Mouse (Mus musculus) liver, embryonic 15.5 days (tissue): ENCODE data around the gene Fbxo42. TPM values are rescaled to one million over a fixed set of nuclear protein-coding genes. Genes with fewer than 3 reads are reported as not detected.

Experiments used
- ATAC-seq: fragments of 200-750 bp; cut with Nextera tagmentation; 2 replicates; pipeline ENCODE4 v1.8.0; 2017; ENCODE audit warnings: moderate number of reproducible peaks, mild to moderate bottlenecking, moderate library complexity; ENCODE audit not compliant: insufficient read depth
- H3K27ac ChIP-seq: fragments of 300-500 bp; sonication (generic); replicated peaks from 2 replicates; pipeline ENCODE4 v1.5.1; 2015; ENCODE audit warnings: mild to moderate bottlenecking, inconsistent platforms
- H3K27me3 ChIP-seq: fragments of 300-500 bp; sonication (generic); 2 replicates; pipeline ENCODE4 v1.6.1; 2015; ENCODE audit warnings: mild to moderate bottlenecking, inconsistent platforms
- H3K36me3 ChIP-seq: fragments of 300-500 bp; sonication (generic); replicated peaks from 2 replicates; pipeline ENCODE4 v1.6.1; 2015; ENCODE audit warnings: moderate library complexity, mild to moderate bottlenecking, inconsistent platforms
- H3K4me1 ChIP-seq: fragments of 300-500 bp; sonication (generic); replicated peaks from 2 replicates; pipeline ENCODE4 v1.6.1; 2015; ENCODE audit warnings: inconsistent platforms
- H3K4me2 ChIP-seq: fragments of 300-500 bp; sonication (generic); 2 replicates; pipeline ENCODE4 v1.6.1; 2015; ENCODE audit warnings: moderate library complexity, mild to moderate bottlenecking, inconsistent platforms
- H3K4me3 ChIP-seq: fragments of 300-500 bp; sonication (generic); replicated peaks from 2 replicates; pipeline ENCODE4 v1.5.1; 2015; ENCODE audit warnings: mild to moderate bottlenecking, inconsistent platforms
- H3K9ac ChIP-seq: fragments of 300-500 bp; sonication (generic); 2 replicates; pipeline ENCODE4 v1.6.1; 2015; ENCODE audit warnings: moderate library complexity, mild to moderate bottlenecking, inconsistent platforms
- H3K9me3 ChIP-seq: fragments of 300-500 bp; sonication (generic); replicated peaks from 2 replicates; pipeline ENCODE4 v1.6.1; 2016; ENCODE audit warnings: inconsistent platforms
- WGBS: fragments of 180-500 bp; shearing (Covaris S2); methylation state at CpG from one replicate; pipeline ENCODE4 v1.1.7; 2015; ENCODE audit warnings: mixed read lengths; ENCODE audit not compliant: insufficient replicate concordance; 5-methylcytosine and 5-hydroxymethylcytosine counted together
- polyA plus RNA-seq: library from polyadenylated mRNA; unstranded; fragments of >200 nt; fragmentation: Nextera tagmentation; extraction: Ambion mirVana; gene quantifications from 2 replicates; pipeline ENCODE4 v1.2.1, GENCODE M21; 2015

Gene Fbxo42
- polyA plus RNA-seq, 1 experiment from 2014 or later = 17.9 TPM

- Histone ChIP-seq H3K9me3 (no peaks in the 10 kb centered on the region), H3K4me3 (no peak overlapping the region), H3K27me3 (no peaks in the 10 kb centered on the region), H3K36me3 (peaks cover 5% of the 10 kb centered on the region; the same call in 1 of the 2 replicates), H3K9ac (peak overlapping the region; percentile 9; the same call in 1 of the 2 replicates), H3K27ac (peak overlapping the region; percentile 93; the same call in 1 of the 2 replicates), H3K4me2 (no peak overlapping the region), H3K4me1 (peaks cover 90% of the 10 kb centered on the region)
- ATAC-seq = no peak
- WGBS = 68% methylated on average over 4 of the region's 4 CpGs
Measured at GRCm38 (mm10) chr4:141157485-141157884, 9.8 kb downstream of the Fbxo42 start.

GRCm38 (mm10) chr4:141158609-141159008 is 10.9 kb downstream of the Fbxo42 start:
- ATAC-seq = no peak
- Histone ChIP-seq H3K36me3 (no peaks in the 10 kb centered on the region), H3K4me2 (peak overlapping the region; percentile 52), H3K27me3 (no peaks in the 10 kb centered on the region), H3K9me3 (no peaks in the 10 kb centered on the region), H3K4me1 (peaks cover 96% of the 10 kb centered on the region), H3K4me3 (no peak overlapping the region), H3K9ac (peak overlapping the region; percentile 45), H3K27ac (peak overlapping the region; percentile 93)
- 71% methylated on average over 2 of the region's 2 CpGs for WGBS

DNA sequence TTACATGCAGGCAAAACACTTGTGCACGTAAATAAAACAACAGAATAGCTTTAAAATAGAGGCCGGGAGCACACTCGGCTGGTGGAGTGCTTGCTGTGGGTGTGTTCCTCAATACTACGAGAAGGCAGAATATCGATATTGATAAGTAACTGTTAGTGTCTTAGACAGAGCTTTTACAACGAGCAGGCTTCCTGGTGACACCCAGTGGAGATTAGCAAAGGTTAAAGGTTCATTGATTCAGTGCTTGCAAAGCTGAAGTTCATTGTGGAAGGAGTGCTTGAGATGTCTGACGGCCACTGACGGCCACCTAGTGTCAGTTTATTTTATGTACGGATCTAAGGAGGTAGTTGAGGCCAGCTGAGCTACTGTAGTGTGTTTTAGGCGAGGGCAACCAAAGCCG is 11.4 kb downstream of the Fbxo42 start:
- WGBS = 16% methylated on average over 11 of the region's 11 CpGs
- Histone ChIP-seq H3K4me1 (peaks cover 95% of the 10 kb centered on the region), H3K27ac (peak overlapping the region; percentile 93), H3K4me3 (no peak overlapping the region), H3K27me3 (no peaks in the 10 kb centered on the region), H3K9ac (peak overlapping the region; percentile 45), H3K4me2 (peak overlapping the region; percentile 52), H3K36me3 (no peaks in the 10 kb centered on the region), H3K9me3 (no peaks in the 10 kb centered on the region)
- no peak for ATAC-seq

DNA sequence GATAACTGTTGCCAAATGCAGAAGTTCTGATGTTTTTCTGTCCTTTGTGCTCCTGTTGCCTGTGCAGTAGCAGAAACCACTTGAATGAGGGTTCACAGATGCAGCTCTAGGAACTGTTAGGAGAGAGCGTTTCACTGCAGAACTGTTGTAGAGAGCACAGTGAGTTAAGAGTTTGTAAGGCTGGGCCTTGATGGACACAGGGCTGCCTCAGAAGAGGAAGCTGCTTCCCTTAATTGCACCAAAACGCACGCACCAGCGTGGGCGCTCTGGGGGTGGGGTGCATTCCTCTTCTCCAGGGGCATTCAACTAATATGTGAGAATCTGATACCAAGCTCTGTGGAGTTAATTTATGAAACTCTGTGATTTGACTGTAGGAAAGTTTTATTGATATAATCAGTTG is 12.0 kb downstream of the Fbxo42 start:
- peak overlapping the region; percentile 45; the same call in 1 of the 2 replicates for H3K9ac ChIP-seq
- no peak for ATAC-seq
- H3K27ac ChIP-seq = peak overlapping the region; percentile 93
- H3K36me3 ChIP-seq = peaks cover 4% of the 10 kb centered on the region; the same call in 1 of the 2 replicates
- no peaks in the 10 kb centered on the region for H3K9me3 ChIP-seq
- 0 out of 2 replicates have a peak overlapping the region, but pooled peaks have one; percentile 52 for H3K4me2 ChIP-seq
- H3K4me3 ChIP-seq = no peak overlapping the region
- peaks cover 96% of the 10 kb centered on the region for H3K4me1 ChIP-seq
- no peaks in the 10 kb centered on the region for H3K27me3 ChIP-seq
- WGBS = 44% methylated on average over 5 of the region's 5 CpGs

DNA sequence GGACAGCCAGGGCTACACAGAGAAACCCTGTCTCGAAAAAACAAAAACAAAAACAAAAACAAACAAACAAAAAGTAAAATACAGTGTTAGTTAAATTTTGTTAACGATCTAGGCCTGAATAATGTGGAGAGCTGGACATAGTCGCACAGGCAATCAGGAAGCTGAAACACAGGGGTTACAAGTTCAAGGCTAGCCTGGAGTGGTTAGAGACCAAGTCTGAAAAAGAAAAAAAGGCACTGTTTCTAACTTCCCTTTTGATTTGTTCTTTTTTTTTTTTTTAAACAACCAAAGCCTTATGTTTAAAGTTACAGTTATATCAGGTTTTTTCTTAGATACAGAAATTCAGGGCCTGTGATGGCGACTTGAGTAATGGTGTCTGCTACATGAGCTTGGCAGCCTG is 12.5 kb downstream of the Fbxo42 start:
- Histone ChIP-seq H3K9me3 (no peaks in the 10 kb centered on the region), H3K4me1 (peaks cover 93% of the 10 kb centered on the region), H3K4me3 (no peak overlapping the region), H3K27me3 (no peaks in the 10 kb centered on the region), H3K27ac (peak overlapping the region; percentile 93), H3K4me2 (peak overlapping the region; percentile 60; the same call in 1 of the 2 replicates), H3K9ac (no peak overlapping the region), H3K36me3 (peaks cover 6% of the 10 kb centered on the region; the same call in 1 of the 2 replicates)
- WGBS = 77% methylated on average over 4 of the region's 4 CpGs
- no peak for ATAC-seq

DNA sequence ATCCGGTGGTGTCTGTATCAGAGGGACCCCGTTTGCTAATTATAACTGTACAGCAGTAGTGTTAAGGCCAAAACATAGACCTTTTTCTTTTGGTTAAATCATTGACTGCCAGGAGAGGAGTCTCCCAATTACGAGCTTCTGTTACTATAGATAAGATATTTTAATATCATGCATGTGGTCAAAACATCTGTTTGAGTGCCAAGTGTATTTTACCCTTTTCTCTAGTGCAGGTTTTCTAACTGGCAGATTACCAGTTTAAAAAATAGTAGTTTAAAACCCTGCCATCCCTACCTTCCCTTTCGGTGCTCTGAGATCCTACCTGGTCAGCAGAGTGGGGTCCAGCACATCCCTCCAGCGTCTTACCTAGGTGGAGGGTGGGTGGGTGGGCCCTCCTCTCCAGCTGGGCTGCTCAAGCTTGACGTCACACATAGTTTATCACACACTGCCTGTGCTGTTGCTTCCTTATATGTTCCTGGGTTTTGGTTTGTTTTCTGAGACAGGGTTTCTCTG is 14.0 kb downstream of the Fbxo42 start:
- Histone ChIP-seq H3K9me3 (no peaks in the 10 kb centered on the region), H3K4me3 (peak overlapping the region; percentile 25), H3K4me1 (peaks cover 88% of the 10 kb centered on the region), H3K36me3 (peaks cover 6% of the 10 kb centered on the region; the same call in 1 of the 2 replicates), H3K4me2 (peak overlapping the region; percentile 60), H3K27ac (peak overlapping the region; percentile 93), H3K9ac (peak overlapping the region; percentile 26), H3K27me3 (no peaks in the 10 kb centered on the region)
- ATAC-seq = peak; percentile 91
- 22% methylated on average over 6 of the region's 6 CpGs for WGBS

- Histone ChIP-seq H3K9me3 (no peaks in the 10 kb centered on the region), H3K4me1 (peaks cover 68% of the 10 kb centered on the region), H3K27ac (peak overlapping the region; percentile 93; the same call in 1 of the 2 replicates), H3K4me3 (no peak overlapping the region), H3K4me2 (no peak overlapping the region), H3K27me3 (no peaks in the 10 kb centered on the region), H3K9ac (no peak overlapping the region), H3K36me3 (peaks cover 23% of the 10 kb centered on the region)
- 84% methylated on average over 5 of the region's 5 CpGs for WGBS
- no peak for ATAC-seq
Measured at GRCm38 (mm10) chr4:141163729-141164128, 16.0 kb downstream of the Fbxo42 start.

DNA sequence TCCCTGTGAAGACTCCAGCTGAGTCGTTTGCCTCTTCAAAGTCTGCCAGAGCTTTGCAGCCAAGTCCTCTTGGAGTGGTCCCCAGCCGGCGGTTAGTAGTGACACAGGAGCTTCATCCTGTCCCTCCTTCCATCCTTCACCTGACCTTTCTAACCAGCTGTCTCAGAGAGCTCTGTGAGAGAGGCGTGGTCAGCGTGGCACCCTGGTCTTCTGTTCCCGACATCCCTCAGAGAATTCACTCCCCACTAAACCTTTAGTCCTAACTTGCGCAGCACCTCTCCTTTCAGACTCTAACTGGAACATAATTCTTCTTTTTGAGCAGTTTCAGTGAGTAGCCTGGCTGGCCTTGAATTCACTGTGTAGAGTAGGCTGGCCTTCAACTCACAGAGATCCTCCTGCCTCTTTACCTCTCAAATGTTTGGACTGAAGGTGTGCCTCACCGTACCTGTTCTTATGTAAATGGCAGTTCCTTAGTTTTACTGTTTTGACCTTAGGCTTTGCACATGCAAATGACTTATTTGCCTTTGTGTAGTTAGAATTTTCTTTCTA is 18.1 kb downstream of the Fbxo42 start:
- no peak for ATAC-seq
- Histone ChIP-seq H3K4me2 (no peak overlapping the region), H3K4me3 (no peak overlapping the region), H3K27me3 (no peaks in the 10 kb centered on the region), H3K9me3 (no peaks in the 10 kb centered on the region), H3K4me1 (peaks cover 47% of the 10 kb centered on the region), H3K27ac (0 out of 2 replicates have a peak overlapping the region, but pooled peaks have one; percentile 4), H3K9ac (no peak overlapping the region), H3K36me3 (peaks cover 42% of the 10 kb centered on the region)
- WGBS = 77% methylated on average over 8 of the region's 8 CpGs

DNA sequence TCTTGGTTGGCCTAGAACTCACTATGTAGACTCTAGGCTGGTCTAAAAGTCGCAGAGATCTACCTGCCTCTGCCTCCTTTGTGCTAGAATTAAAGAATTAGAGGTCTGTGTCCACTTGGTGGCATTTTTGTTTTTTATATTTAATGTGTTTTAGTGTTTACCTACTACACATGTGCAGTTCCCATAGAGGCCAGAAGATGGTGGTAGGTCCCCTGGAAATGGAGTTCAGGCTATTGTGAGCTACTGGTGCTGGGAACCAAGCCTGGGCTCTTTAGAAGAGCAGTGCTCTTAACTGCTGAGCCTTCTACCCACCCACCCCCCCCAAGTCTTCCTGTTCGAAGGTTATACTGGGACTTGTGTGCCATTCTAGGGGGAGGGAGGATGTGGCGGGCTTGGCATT is 19.4 kb downstream of the Fbxo42 start:
- peaks cover 34% of the 10 kb centered on the region for H3K4me1 ChIP-seq
- 84% methylated on average over 3 of the region's 3 CpGs for WGBS
- peaks cover 55% of the 10 kb centered on the region for H3K36me3 ChIP-seq
- H3K4me3 ChIP-seq = no peak overlapping the region
- no peaks in the 10 kb centered on the region for H3K9me3 ChIP-seq
- no peaks in the 10 kb centered on the region for H3K27me3 ChIP-seq
- no peak for ATAC-seq
- no peak overlapping the region for H3K9ac ChIP-seq
- H3K27ac ChIP-seq = no peak overlapping the region
- no peak overlapping the region for H3K4me2 ChIP-seq

GRCm38 (mm10) chr4:141172121-141172520 is 24.4 kb downstream of the Fbxo42 start:
- Histone ChIP-seq H3K27me3 (no peaks in the 10 kb centered on the region), H3K9me3 (no peaks in the 10 kb centered on the region), H3K4me3 (no peak overlapping the region), H3K4me1 (peaks cover 10% of the 10 kb centered on the region; the same call in 1 of the 2 replicates), H3K4me2 (no peak overlapping the region), H3K27ac (no peak overlapping the region), H3K36me3 (peaks cover 91% of the 10 kb centered on the region), H3K9ac (no peak overlapping the region)
- 92% methylated on average over 8 of the region's 8 CpGs for WGBS
- no peak for ATAC-seq

DNA sequence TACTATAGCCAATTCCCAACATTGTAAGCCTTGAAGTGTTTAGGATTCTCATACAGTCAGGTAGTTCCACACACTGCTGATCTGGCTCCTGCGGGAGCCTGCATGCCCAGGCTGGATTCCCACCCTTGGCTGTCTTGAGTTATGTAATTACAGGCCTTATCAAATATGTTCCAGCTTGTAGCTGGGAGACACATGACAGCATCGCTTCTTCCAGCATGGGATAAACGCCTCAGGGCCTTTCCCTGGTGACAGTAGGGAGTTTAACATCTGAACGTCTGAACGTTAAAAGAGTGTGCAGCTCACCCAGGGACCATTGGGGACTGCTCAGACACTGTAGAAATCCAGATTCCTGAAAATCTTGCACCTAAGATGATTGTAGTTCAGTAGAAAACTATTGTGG is 28.1 kb downstream of the Fbxo42 start:
- H3K4me3 ChIP-seq = no peak overlapping the region
- WGBS = 75% methylated on average over 5 of the region's 5 CpGs
- peaks cover 91% of the 10 kb centered on the region for H3K36me3 ChIP-seq
- H3K4me1 ChIP-seq = peaks cover 11% of the 10 kb centered on the region; the same call in 1 of the 2 replicates
- no peak overlapping the region for H3K9ac ChIP-seq
- 0 out of 2 replicates have a peak overlapping the region, but pooled peaks have one; percentile 5 for H3K27ac ChIP-seq
- ATAC-seq = no peak
- H3K27me3 ChIP-seq = no peaks in the 10 kb centered on the region
- H3K9me3 ChIP-seq = no peaks in the 10 kb centered on the region
- H3K4me2 ChIP-seq = no peak overlapping the region
